Mouse (Mus musculus) cerebellum, adult (tissue): ENCODE results near the gene Prrx2.
"Not testable (repeated sequence)": the region's sequence is repeated elsewhere in the genome, so short reads cannot be mapped to it uniquely, and the experiment has no call there.

Experiments
- ATAC-seq: cut with Nextera tagmentation; 2 replicates; pipeline ENCODE4 v1.9.2; 2017; ENCODE audit warnings: mild to moderate bottlenecking, moderate library complexity, mixed read lengths; ENCODE audit not compliant: insufficient number of reproducible peaks, low FRiP score, low TSS enrichment

The Prrx2 gene

GRCm38 (mm10) chr2:30904231-30904630 is 69.5 kb downstream of the Prrx2 start:
- no peak for ATAC-seq

GRCm38 (mm10) chr2:30904991-30905390 is 70.2 kb downstream of the Prrx2 start:
- no peak for ATAC-seq

- ATAC-seq = no peak
Measured at GRCm38 (mm10) chr2:30905906-30906305, 71.1 kb downstream of the Prrx2 start.

- no peak for ATAC-seq
Measured at GRCm38 (mm10) chr2:30906641-30907040, 71.9 kb downstream of the Prrx2 start.

- no peak for ATAC-seq
Measured at GRCm38 (mm10) chr2:30912291-30912773, 77.6 kb downstream of the Prrx2 start.

GRCm38 (mm10) chr2:30913022-30913421 is 78.2 kb downstream of the Prrx2 start:
- no peak for ATAC-seq

- no peak for ATAC-seq
Measured at GRCm38 (mm10) chr2:30914836-30915235, 80.1 kb downstream of the Prrx2 start.

GRCm38 (mm10) chr2:30915376-30915775 is 80.6 kb downstream of the Prrx2 start:
- no peak for ATAC-seq

- ATAC-seq = not testable (repeated sequence)
Measured at GRCm38 (mm10) chr2:30915933-30916332, 81.2 kb downstream of the Prrx2 start.

GRCm38 (mm10) chr2:30917649-30918048 is 82.9 kb downstream of the Prrx2 start:
- ATAC-seq = no peak

- no peak for ATAC-seq
Measured at GRCm38 (mm10) chr2:30918126-30918525, 83.4 kb downstream of the Prrx2 start.

GRCm38 (mm10) chr2:30918780-30919329 is 84.1 kb downstream of the Prrx2 start:
- no peak for ATAC-seq

GRCm38 (mm10) chr2:30920216-30920615 is 85.4 kb downstream of the Prrx2 start:
- no peak for ATAC-seq

GRCm38 (mm10) chr2:30923099-30923498 is 88.3 kb downstream of the Prrx2 start:
- ATAC-seq = no peak

GRCm38 (mm10) chr2:30925181-30925580 is 90.4 kb downstream of the Prrx2 start:
- no peak for ATAC-seq

- ATAC-seq = no peak
Measured at GRCm38 (mm10) chr2:30926381-30926780, 91.6 kb downstream of the Prrx2 start.

- no peak for ATAC-seq
Measured at GRCm38 (mm10) chr2:30927151-30927781, 92.5 kb downstream of the Prrx2 start.

- ATAC-seq = no peak
Measured at GRCm38 (mm10) chr2:30927844-30928628, 93.3 kb downstream of the Prrx2 start.

- ATAC-seq = no peak
Measured at GRCm38 (mm10) chr2:30928893-30929482, 94.2 kb downstream of the Prrx2 start.

- peak; percentile 65; the same call in 1 of the 2 replicates for ATAC-seq
Measured at GRCm38 (mm10) chr2:30929483-30930045, 94.8 kb downstream of the Prrx2 start, which contains the start of gene Ptges. Ptges (minus strand) TSS chr2:30929863.

GRCm38 (mm10) chr2:30930846-30931245 is 96.1 kb downstream of the Prrx2 start:
- ATAC-seq = not testable (repeated sequence)
